Mouse (Mus musculus): Measurements from ENCODE around the gene Hivep3. TPM values are rescaled to one million over a fixed set of nuclear protein-coding genes. Genes with fewer than 3 reads are reported as not detected.

Gene Hivep3
- polyA plus RNA-seq, 1 experiment from 2014 or later: 3.2 TPM

DNA sequence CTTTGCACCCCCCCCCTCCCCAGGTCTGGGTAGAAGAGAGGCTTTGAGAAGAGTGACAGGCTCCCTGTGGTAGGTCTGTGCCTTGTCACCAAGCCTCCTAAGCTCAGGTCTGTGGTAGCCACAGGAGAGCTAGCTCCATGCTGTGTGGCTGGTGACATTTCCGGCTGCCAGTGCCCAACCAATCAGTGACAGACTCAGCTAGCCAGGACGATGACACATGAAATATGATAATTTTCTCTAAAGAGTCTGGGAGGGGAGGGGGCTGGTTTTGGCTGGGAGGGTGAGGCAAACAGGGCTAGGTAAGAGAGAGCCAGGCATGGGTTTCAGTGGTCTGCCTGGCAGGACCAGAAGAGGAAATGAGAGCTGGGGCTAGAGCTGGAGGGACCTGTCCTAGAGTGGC is 79.2 kb downstream of the Hivep3 start:
- Histone ChIP-seq H3K9me3 (no peaks in the 10 kb centered on the region), H3K27me3 (ENCODE audit: insufficient read depth, poor library complexity, severe bottlenecking) (peaks cover 25% of the 10 kb centered on the region), H3K36me3 (no peaks in the 10 kb centered on the region), H3K27ac (no peak overlapping the region), H3K4me1 (peaks cover 46% of the 10 kb centered on the region), H3K4me3 (no peak overlapping the region)
- DNase-seq (ENCODE audit: low spot score): no peak
- 2% methylated on average over 2 of the region's 2 CpGs for WGBS

DNA sequence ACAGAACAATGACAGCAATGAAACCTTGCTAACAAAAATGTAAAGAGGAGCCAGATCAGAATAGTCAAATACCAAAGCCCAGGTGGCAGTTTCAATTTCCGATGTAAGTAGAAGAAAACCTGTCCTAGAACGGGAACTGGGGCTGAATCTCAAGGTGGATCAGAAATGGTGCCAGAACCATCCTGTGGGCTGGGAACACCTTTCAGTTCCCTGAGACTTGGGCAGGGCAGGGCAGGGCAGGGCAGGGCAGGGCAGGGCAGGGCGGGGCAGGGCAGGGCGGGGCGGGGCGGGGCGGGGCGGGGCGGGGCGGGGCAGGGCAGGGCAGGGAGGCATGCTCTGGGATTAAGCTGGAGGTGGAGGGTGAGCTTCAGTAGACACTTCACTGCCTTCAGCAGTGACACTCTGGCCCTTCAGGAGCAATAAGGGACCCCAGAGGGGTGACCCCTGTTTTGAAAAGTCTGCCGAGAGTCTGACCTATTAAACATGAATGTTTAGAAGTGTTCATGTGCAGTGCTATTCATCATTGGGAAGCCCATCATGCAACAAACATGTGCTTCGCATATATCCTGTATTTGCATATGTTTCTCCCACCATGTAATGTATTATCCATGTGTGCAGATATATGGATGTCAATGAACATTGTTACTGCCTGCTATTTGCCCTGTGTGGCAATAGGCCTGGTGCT is 80.1 kb downstream of the Hivep3 start:
- Histone ChIP-seq H3K9me3 (no peaks in the 10 kb centered on the region), H3K4me3 (peak overlapping the region; percentile 76), H3K27ac (no peak overlapping the region), H3K36me3 (no peaks in the 10 kb centered on the region), H3K27me3 (ENCODE audit: insufficient read depth, poor library complexity, severe bottlenecking) (peaks cover 25% of the 10 kb centered on the region), H3K4me1 (peaks cover 46% of the 10 kb centered on the region)
- WGBS: 24% methylated on average over 12 of the region's 12 CpGs
- DNase-seq (ENCODE audit: low spot score): no peak

DNA sequence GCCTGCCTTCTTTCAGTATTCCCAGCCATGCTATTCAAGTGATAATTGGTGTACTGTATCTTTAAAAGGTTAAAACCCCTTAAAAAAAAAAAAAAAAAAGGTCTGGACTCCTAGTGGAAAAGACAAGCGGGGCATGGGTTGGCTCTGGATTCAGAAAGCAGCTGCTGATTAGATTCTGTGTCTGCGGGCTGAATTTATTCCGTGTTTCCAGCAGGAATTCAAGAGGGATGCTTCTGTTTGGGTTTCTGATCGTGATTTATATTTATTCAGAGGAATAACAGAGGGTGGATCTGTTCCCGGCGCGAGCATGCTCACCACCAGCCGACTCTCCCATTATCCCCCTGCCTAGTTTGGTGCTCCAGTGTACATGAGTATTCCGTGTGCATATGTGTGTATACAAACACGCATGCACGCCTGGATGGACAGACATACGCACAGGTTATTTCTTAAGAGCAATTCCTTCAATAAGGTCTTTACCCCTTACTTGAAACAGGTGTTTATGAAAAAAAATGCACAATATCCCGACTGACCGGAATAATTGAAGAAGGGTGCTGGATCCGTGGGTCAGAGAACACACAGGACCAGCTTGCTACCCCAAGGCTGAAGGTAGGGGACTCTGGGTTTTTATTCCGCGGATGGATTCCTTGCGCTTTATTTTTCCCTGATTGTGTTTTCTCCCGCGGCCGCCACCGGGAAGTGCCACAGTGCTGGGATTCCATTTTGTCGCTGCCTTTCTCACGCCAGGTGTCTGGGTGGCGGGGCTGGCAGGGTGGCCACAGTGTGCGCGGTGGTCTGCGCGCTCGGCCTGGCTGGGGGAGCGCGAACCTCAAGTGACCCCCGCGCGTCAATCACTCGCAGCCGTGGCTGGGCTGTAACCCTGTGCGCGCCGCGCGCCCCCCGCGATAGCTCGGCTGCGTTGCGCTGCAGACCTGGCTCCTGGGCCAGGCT is 80.9 kb downstream of the Hivep3 start:
- H3K4me1 ChIP-seq: peaks cover 46% of the 10 kb centered on the region

DNA sequence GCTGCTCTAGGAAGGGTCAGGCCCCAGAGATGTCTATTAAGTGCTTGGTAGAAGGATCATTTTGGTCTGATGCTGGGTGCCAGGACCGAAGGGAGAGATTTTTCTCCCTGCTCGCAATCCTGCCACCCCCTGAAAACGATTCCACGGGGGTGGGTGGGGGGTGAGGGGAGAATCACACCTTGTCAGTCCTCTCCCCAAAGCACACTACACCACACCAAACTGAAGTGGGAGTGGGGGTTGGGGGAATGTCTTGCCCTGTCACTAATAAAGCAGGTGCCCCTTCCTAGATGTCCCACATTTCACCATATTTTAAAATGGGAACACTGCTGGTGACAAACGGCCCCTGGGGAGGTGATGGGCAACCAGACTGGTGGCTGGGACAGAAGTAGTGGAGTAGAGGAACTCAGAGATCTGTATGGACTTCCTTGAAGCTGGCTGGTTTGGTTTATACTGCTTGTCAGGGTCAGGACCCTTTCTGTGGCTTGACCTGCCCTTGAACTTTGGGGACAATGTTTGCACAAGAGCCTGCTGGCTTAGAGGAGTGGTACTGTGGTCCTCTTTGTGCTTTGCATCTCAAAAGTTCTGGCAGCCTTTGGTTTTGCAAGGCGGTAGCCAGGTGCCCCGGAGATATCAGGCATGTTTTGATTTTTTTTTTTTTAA is 81.7 kb downstream of the Hivep3 start:
- H3K36me3 ChIP-seq: no peaks in the 10 kb centered on the region
- peaks cover 46% of the 10 kb centered on the region for H3K4me1 ChIP-seq
- H3K27ac ChIP-seq: peak overlapping the region; percentile 83
- H3K4me3 ChIP-seq: peak overlapping the region; percentile 76
- H3K27me3 ChIP-seq (ENCODE audit: insufficient read depth, poor library complexity, severe bottlenecking): peaks cover 26% of the 10 kb centered on the region
- 15% methylated on average over 7 of the region's 7 CpGs for WGBS
- H3K9me3 ChIP-seq: no peaks in the 10 kb centered on the region
- no peak for DNase-seq (ENCODE audit: low spot score)

More for the DNA sequence above, 80.9 kb downstream of the Hivep3 start:
- 3% methylated on average over 47 of the region's 47 CpGs for WGBS
- DNase-seq (ENCODE audit: low spot score): no peak
- Histone ChIP-seq H3K27ac (peak overlapping the region; percentile 83), H3K27me3 (ENCODE audit: insufficient read depth, poor library complexity, severe bottlenecking) (peaks cover 25% of the 10 kb centered on the region), H3K9me3 (no peaks in the 10 kb centered on the region), H3K36me3 (no peaks in the 10 kb centered on the region), H3K4me3 (peak overlapping the region; percentile 76)

DNA sequence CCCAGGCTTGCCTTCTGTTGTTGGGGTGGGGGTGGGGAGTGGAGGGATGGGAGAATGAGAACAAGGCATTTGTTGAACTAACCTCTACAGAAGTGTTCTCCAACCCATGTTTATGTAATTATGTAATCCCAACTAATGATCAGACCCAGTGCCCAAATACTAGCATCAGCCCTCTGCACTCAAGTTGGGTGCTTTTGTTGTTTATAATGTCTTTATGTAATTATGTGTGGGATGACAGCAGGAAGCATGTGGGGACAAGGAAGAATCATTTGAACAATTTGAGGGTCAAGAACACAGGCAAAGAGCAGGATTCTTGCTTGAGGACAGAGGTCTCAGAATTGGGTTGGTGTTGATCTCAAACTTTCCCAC is 82.2 kb downstream of the Hivep3 start:
- no peak overlapping the region for H3K4me3 ChIP-seq
- H3K9me3 ChIP-seq: no peaks in the 10 kb centered on the region
- DNase-seq (ENCODE audit: low spot score): no peak
- peaks cover 46% of the 10 kb centered on the region for H3K4me1 ChIP-seq
- peaks cover 29% of the 10 kb centered on the region for H3K27me3 ChIP-seq (ENCODE audit: insufficient read depth, poor library complexity, severe bottlenecking)
- no peaks in the 10 kb centered on the region for H3K36me3 ChIP-seq
- H3K27ac ChIP-seq: no peak overlapping the region

DNA sequence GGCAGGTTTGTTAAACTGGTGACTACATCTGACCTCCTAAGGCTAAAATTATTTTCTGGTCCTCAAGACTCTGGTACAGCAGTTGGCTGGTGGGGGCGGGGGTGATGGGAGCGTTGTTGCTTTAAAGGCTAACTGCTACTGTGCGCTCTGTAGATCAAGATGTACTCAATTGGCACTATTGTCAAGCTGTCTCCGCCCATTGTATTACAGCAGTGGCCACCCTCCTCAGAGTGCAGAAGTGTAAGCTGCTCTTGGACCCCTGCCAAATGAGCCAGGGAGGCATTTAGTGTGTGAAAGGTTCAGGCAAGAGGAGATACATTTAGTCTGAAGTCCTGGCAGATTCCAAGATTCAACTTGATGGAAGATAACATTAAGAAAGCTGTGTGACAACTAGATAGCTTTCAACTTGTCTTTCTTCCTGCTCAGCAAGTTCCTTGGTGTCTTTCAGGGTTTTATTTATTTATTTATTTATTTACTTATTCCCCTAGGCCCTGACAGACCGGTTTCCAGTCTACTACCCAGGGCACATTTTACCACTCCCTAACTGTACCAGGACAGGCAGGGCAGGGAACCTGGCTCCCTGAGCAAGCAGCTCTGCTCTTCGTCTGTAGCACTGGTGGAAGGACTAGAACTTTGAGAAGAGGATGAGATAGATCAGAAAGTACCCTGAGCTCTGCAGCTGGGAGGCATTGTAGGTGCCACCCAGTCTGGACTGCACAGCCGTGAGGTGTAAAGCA is 83.2 kb downstream of the Hivep3 start:
- no peak for DNase-seq (ENCODE audit: low spot score)

DNA sequence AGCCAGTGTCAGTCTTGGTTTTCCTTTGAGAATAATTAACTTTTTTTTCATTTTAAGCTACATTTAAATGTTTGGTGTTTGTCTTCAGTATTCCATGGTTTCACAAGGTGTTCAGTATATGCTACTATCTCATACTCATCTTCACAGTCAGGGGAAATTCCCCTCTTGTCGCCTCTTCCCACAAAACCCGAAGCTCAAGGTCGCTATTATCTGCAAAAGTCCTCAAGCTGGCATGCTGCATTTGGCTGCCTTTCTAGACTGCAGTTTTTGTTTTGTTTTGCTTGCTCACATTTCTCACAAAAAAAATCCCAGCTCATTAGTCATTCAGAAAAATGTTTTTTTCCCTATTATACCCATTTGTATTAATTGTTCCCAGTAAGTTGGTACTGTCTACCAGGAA is 92.4 kb downstream of the Hivep3 start:
- no peaks in the 10 kb centered on the region for H3K9me3 ChIP-seq
- no peaks in the 10 kb centered on the region for H3K27me3 ChIP-seq (ENCODE audit: insufficient read depth, poor library complexity, severe bottlenecking)
- no peaks in the 10 kb centered on the region for H3K36me3 ChIP-seq
- no peak overlapping the region for H3K4me3 ChIP-seq
- no peak overlapping the region for H3K27ac ChIP-seq
- no peak for DNase-seq (ENCODE audit: low spot score)
- H3K4me1 ChIP-seq: peaks cover 3% of the 10 kb centered on the region; the same call in 1 of the 2 replicates
- WGBS: 57% methylated on average over 3 of the region's 3 CpGs

More for the DNA sequence above, 83.2 kb downstream of the Hivep3 start:
- Histone ChIP-seq H3K27me3 (ENCODE audit: insufficient read depth, poor library complexity, severe bottlenecking) (peaks cover 29% of the 10 kb centered on the region), H3K36me3 (no peaks in the 10 kb centered on the region), H3K27ac (peak overlapping the region; percentile 67; the same call in 1 of the 2 replicates), H3K4me1 (peaks cover 46% of the 10 kb centered on the region), H3K4me3 (no peak overlapping the region), H3K9me3 (no peaks in the 10 kb centered on the region)
- 39% methylated on average over 7 of the region's 7 CpGs for WGBS

DNA sequence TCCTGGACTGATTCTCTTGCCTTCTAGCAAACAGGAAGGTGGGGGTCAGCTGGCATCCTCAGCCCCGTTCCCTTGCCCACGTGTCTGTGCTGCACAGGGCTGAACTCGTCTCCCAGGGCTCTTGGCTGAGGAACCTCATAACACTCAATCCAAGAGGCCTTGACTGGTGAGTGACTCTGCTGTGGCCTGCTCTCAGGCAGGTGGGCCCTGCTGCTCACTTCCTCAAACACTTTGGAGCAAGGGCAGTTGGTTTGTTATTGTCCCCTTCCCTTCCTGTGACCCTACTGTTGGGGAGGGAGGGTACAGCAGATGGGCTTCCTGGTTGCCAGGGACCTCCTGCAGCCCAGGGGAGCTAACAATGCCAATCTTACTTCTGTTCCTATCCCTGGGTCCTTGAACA is 94.8 kb downstream of the Hivep3 start:
- DNase-seq (ENCODE audit: low spot score): no peak
- H3K4me3 ChIP-seq: no peak overlapping the region
- no peak overlapping the region for H3K27ac ChIP-seq
- H3K4me1 ChIP-seq: peaks cover 3% of the 10 kb centered on the region; the same call in 1 of the 2 replicates
- WGBS: 66% methylated on average over 3 of the region's 3 CpGs
- no peaks in the 10 kb centered on the region for H3K27me3 ChIP-seq (ENCODE audit: insufficient read depth, poor library complexity, severe bottlenecking)
- H3K9me3 ChIP-seq: no peaks in the 10 kb centered on the region
- H3K36me3 ChIP-seq: no peaks in the 10 kb centered on the region

DNA sequence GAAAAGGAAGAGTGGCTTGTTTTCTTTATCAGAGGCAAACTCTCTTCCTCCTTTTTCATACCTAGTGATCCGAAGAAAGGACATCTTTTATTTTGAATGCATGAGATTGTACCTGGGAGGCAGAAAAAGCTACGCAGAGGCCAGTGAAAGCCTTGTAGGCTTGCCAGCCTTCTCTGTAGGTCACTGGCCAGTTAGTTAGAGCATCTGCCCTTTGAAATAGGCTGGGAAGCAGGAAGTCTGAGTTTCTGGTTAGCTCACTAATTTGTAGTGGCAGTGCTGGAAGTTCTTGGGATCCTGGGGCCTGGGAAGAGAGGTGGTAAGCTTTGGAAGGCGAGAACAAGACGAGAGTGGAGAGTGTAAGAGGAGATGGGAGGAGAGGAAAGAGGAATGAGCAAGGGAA is 95.4 kb downstream of the Hivep3 start:
- Histone ChIP-seq H3K36me3 (no peaks in the 10 kb centered on the region), H3K27me3 (ENCODE audit: insufficient read depth, poor library complexity, severe bottlenecking) (no peaks in the 10 kb centered on the region), H3K4me3 (no peak overlapping the region), H3K9me3 (no peaks in the 10 kb centered on the region), H3K4me1 (peaks cover 9% of the 10 kb centered on the region), H3K27ac (no peak overlapping the region)
- 66% methylated on average over 4 of the region's 4 CpGs for WGBS
- DNase-seq (ENCODE audit: low spot score): no peak

DNA sequence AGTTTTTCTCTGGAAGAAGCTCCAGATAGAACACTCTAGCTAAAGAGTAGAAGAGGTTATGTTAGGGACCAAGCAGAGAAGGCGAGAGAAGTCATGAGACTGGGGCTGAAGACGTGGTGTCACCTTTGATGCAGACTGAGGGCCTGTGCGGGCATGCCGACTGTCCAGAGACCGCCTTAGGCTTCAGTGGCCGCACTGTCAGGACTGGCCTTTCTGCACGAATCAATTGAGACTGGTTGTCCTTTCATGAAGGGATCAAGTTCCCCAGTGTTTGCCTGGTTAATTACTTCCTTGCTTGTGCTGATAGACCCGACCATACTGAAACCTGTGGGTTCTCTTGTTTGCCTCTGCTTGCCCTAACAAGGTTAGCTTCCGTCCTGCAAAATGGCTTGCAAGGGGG is 99.7 kb downstream of the Hivep3 start:
- no peaks in the 10 kb centered on the region for H3K27me3 ChIP-seq (ENCODE audit: insufficient read depth, poor library complexity, severe bottlenecking)
- H3K4me3 ChIP-seq: no peak overlapping the region
- H3K4me1 ChIP-seq: peaks cover 36% of the 10 kb centered on the region
- peak; percentile 67 for DNase-seq (ENCODE audit: low spot score)
- WGBS: 67% methylated on average over 9 of the region's 9 CpGs
- no peaks in the 10 kb centered on the region for H3K36me3 ChIP-seq
- no peak overlapping the region for H3K27ac ChIP-seq
- no peaks in the 10 kb centered on the region for H3K9me3 ChIP-seq

DNA sequence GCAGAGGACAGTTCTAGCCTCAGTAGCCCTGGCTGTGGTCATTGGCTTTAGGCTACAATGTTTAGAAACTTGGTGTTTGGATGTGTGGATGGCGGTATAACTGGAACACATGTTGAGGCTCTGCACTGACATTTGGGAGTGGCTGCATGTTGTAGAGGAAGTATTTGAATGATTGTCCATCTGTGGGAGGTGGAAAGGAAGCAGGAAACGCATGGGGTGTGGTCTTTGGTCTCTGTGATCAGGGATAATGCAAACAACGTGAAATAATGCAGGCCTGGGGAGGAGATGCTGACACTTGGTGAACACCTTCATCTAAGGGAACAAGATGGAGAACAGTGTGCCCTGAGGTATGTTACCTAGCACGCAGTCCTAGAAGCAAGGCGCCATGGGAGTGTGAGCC is 100.3 kb downstream of the Hivep3 start:
- H3K27me3 ChIP-seq (ENCODE audit: insufficient read depth, poor library complexity, severe bottlenecking): no peaks in the 10 kb centered on the region
- H3K4me1 ChIP-seq: peaks cover 39% of the 10 kb centered on the region
- H3K9me3 ChIP-seq: no peaks in the 10 kb centered on the region
- 0 out of 2 replicates have a peak overlapping the region, but pooled peaks have one; percentile 16 for H3K27ac ChIP-seq
- H3K36me3 ChIP-seq: no peaks in the 10 kb centered on the region
- WGBS: 68% methylated on average over 5 of the region's 5 CpGs
- DNase-seq (ENCODE audit: low spot score): peak; percentile 63
- no peak overlapping the region for H3K4me3 ChIP-seq

DNA sequence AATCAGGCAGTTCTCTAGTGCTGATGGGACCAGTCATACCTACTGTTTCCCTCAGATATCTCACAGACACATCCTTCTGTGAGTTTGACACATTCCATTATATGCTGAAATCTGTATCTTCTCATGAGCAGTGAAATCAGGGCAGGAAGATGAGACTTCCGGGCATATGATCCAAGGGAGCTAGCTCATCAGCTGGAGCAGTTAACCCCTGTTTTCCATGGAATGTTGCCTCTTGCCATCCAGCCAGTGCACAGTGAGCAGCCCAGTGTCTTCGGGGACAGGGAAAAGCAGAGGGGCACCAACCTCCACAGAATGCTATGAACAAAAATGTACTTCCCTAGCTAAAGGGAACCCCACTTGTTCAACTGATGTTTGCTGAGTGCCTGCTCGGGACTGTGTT is 102.6 kb downstream of the Hivep3 start:
- Histone ChIP-seq H3K4me3 (no peak overlapping the region), H3K27me3 (ENCODE audit: insufficient read depth, poor library complexity, severe bottlenecking) (no peaks in the 10 kb centered on the region), H3K9me3 (no peaks in the 10 kb centered on the region), H3K27ac (0 out of 2 replicates have a peak overlapping the region, but pooled peaks have one; percentile 36), H3K36me3 (no peaks in the 10 kb centered on the region), H3K4me1 (peaks cover 44% of the 10 kb centered on the region)
- WGBS: 58% methylated on average over 3 of the region's 3 CpGs
- DNase-seq (ENCODE audit: low spot score): peak; percentile 73
